Mouse (Mus musculus) forebrain, embryonic 13.5 days (tissue): ENCODE results near the gene P2rx5. TPM values are rescaled to one million over a fixed set of nuclear protein-coding genes. Genes with fewer than 3 reads are reported as not detected.

Experiments used
- ATAC-seq: fragments of 200-750 bp; cut with Nextera tagmentation; 2 replicates; pipeline ENCODE4 v1.8.0; 2017
- H3K27ac ChIP-seq: fragments of 300-500 bp; sonication (generic); 2 replicates; pipeline ENCODE4 v1.5.1; 2015; ENCODE audit warnings: inconsistent platforms, mild to moderate bottlenecking, moderate library complexity
- H3K27me3 ChIP-seq: fragments of 300-500 bp; sonication (generic); 2 replicates; pipeline ENCODE4 v1.6.1; 2015; ENCODE audit warnings: mild to moderate bottlenecking, inconsistent platforms
- H3K36me3 ChIP-seq: fragments of 300-500 bp; sonication (generic); 2 replicates; pipeline ENCODE4 v1.6.1; 2015; ENCODE audit warnings: mild to moderate bottlenecking, inconsistent platforms; ENCODE audit not compliant: poor library complexity, severe bottlenecking
- H3K4me1 ChIP-seq: fragments of 300-500 bp; sonication (generic); 2 replicates; pipeline ENCODE4 v1.6.1; 2015; ENCODE audit warnings: inconsistent platforms
- H3K4me2 ChIP-seq: fragments of 300-500 bp; sonication (generic); 2 replicates; pipeline ENCODE4 v1.6.1; 2015; ENCODE audit warnings: inconsistent platforms, mild to moderate bottlenecking, moderate library complexity
- H3K4me3 ChIP-seq: fragments of 300-500 bp; sonication (generic); 2 replicates; pipeline ENCODE4 v1.5.1; 2015; ENCODE audit warnings: mild to moderate bottlenecking, inconsistent platforms
- H3K9ac ChIP-seq: fragments of 300-500 bp; sonication (generic); 2 replicates; pipeline ENCODE4 v1.6.1; 2015; ENCODE audit warnings: mild to moderate bottlenecking, inconsistent platforms
- H3K9me3 ChIP-seq: fragments of 300-500 bp; sonication (generic); replicated peaks from 2 replicates; pipeline ENCODE4 v1.6.1; 2016; ENCODE audit warnings: inconsistent platforms
- WGBS: fragments of 180-500 bp; shearing (Covaris S2); methylation state at CpG from one replicate; pipeline ENCODE4 v1.1.7; 2015; 5-methylcytosine and 5-hydroxymethylcytosine counted together
- polyA plus RNA-seq: library from polyadenylated mRNA; unstranded; fragments of >200 nt; fragmentation: Nextera tagmentation; extraction: Ambion mirVana; gene quantifications from 2 replicates; pipeline ENCODE4 v1.2.1, GENCODE M21; 2015

P2rx5 gene
- 0.26 and 0.30 TPM in 2 replicates for polyA plus RNA-seq

DNA sequence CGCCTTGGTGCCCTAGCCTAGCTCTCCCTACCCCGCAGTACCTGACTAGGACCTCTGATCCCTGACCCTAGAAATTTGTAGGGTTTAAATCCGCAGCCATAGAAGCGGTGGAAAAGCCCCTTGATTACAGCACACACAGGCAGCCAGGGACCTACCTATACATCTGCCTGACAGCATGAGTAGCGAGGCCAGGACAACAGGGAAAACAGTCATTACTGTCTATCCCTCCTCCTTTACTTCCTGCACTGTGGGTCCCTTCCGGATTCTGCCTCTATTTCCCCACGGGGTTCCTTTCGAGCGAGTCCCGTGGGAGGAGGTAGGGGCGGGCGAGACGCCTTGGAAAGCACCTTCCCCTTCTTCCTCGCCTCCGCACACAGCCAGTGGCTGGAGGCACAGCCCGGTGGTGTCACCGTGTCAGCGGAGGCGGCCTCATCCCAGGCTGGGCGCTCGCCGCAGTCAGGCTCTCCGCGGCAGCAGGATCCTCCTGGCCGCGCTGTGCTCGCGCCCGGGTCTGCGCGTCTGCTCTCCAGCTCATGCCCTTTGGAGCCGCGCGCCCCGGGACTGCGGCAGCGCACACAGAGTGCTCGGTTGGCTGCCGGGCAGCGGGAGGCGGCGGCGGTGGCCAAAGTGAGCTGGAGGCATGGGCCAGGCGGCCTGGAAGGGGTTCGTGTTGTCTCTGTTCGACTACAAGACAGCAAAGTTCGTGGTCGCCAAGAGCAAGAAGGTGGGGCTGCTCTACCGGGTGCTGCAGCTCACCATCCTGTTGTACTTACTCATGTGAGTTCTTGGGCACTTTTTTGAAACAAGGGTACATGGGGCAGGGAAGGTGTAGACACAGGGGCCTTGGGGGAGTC is at the start of gene P2rx5:
Gene P2rx5, plus strand, starts transcription at position 465 of the 854 bp plus-strand sequence.
- 3% methylated on average over 49 of the region's 49 CpGs for WGBS
- Histone ChIP-seq H3K27me3 (peaks cover 36% of the 10 kb centered on the region), H3K4me1 (peaks cover 9% of the 10 kb centered on the region; the same call in 1 of the 2 replicates), H3K36me3 (no peaks in the 10 kb centered on the region), H3K27ac (no peak within 1 kb of the TSS), H3K4me3 (peak within 1 kb of the TSS; percentile 37), H3K9ac (peak within 1 kb of the TSS; percentile 17), H3K9me3 (no peaks in the 10 kb centered on the region), H3K4me2 (peak within 1 kb of the TSS; percentile 64)
- no peak for ATAC-seq

DNA sequence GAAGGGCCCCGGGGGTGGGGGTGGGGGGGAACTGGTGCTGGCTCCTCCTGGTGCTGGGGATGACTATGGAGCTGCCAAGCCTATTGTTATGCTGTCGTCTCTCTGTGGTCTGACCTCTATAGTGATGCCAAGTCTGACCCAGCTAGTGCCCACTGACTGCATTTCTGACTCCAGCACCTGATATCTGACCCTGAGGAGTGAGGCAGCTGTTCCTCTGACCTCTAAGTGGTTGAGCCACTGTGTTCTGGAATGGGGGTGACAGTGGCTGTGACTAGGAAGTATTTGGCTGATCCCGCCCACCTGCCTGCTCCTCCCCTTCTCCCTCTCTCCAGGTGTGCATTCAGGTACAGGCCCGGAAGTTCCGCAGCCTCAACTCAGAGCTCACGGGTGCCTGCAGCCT is 48.8 kb upstream of the P2rx5 start:
- Histone ChIP-seq H3K4me3 (no peak overlapping the region), H3K4me2 (no peak overlapping the region), H3K27me3 (0 out of 2 replicates have a peak, but pooled peaks cover 2% of the 10 kb centered on the region), H3K27ac (no peak overlapping the region), H3K36me3 (no peaks in the 10 kb centered on the region), H3K4me1 (no peaks in the 10 kb centered on the region), H3K9me3 (no peaks in the 10 kb centered on the region), H3K9ac (no peak overlapping the region)
- no peak for ATAC-seq
- 66% methylated on average over 6 of the region's 6 CpGs for WGBS

DNA sequence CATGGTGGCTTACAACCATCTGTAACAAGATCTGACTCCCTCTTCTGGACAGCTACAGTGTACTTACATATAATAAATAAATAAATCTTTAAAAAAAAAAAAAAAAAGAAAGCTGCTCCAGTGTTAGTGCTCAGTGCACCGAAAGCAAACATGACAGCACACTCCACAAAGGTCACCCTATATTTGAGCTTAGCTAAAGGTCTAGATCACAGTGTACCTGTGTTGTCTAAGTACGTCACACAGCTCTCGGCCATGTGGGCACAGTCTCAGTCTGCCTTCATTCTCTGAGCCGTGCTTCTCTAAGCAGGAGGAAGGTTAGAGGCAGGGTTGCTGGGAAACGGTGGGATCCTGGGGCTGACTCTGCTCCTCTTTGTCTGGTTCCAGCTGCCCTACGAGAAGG is 33.7 kb upstream of the P2rx5 start:
- Histone ChIP-seq H3K27me3 (no peaks in the 10 kb centered on the region), H3K4me2 (no peak overlapping the region), H3K9me3 (no peaks in the 10 kb centered on the region), H3K27ac (no peak overlapping the region), H3K36me3 (peaks cover 25% of the 10 kb centered on the region), H3K4me3 (no peak overlapping the region), H3K9ac (no peak overlapping the region), H3K4me1 (no peaks in the 10 kb centered on the region)
- ATAC-seq: no peak
- WGBS: 90% methylated on average over 6 of the region's 6 CpGs

DNA sequence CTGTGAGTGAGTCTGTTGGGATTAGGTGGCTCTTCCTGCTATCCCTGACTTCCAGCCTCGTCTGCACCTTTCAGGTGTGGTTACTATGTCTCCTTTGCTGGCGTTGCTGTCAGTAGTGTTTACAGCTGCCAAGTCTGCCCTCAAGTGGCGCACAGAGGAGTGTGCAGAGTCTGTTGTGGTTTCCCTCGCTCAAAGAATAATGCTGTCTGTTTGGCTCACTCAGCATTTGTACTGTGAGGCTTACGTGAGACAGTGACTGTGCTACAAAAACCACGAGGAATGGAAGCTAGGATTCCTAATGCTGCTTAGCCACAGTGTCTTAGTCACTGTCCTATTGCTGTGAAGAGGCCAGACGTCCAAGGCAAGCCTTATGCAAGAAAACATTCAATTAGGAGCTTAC is 29.2 kb upstream of the P2rx5 start:
- H3K27me3 ChIP-seq: no peaks in the 10 kb centered on the region
- peaks cover 18% of the 10 kb centered on the region for H3K4me1 ChIP-seq
- WGBS: 86% methylated on average over 7 of the region's 7 CpGs
- peaks cover 48% of the 10 kb centered on the region for H3K36me3 ChIP-seq
- H3K4me2 ChIP-seq: no peak overlapping the region
- no peak for ATAC-seq
- no peak overlapping the region for H3K27ac ChIP-seq
- H3K9ac ChIP-seq: no peak overlapping the region
- no peak overlapping the region for H3K4me3 ChIP-seq
- no peaks in the 10 kb centered on the region for H3K9me3 ChIP-seq

DNA sequence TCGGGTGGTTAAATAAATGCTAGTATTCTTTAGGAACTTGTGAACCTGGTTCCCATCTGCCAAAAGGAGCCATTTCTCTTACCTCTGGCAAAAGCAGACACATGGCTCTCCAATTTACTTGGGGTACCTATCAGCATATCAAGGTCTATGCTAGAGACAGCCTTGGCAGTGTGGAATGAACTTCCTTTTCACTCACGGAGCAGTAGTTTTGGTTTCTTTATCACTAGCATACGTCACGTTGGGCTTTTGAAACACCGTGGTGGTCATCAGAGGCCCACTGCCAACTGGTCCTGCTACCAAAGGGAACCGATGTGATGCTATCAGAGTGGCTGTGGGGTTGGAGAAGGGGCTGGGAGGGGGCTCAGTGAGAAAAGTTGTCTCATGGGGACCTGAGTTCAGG is 27.2 kb upstream of the P2rx5 start:
- H3K36me3 ChIP-seq: peaks cover 43% of the 10 kb centered on the region
- ATAC-seq: no peak
- no peaks in the 10 kb centered on the region for H3K9me3 ChIP-seq

DNA sequence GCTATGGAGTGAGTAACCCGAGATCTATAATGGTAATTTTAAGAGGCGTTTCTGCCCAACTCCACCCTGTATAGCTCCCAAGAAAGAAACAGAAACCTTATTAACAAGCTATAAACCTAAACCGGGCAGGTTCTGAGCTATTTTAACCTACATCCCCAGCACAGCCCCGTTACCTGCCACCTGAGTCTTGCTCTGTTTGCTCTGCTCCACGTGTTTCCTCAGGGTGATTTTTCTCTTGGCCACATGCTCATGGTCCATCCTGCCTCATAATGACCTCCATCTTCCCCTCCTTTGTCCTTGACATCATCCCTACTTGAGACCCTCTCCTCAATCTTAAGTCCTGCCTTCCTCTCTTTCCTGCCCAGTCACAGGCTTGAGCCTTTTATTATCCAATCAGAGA is 26.0 kb upstream of the P2rx5 start:
- peaks cover 43% of the 10 kb centered on the region for H3K36me3 ChIP-seq

More for the DNA sequence above, 27.2 kb upstream of the P2rx5 start:
- no peak overlapping the region for H3K27ac ChIP-seq
- no peak overlapping the region for H3K4me3 ChIP-seq
- H3K27me3 ChIP-seq: no peaks in the 10 kb centered on the region
- no peak overlapping the region for H3K9ac ChIP-seq
- H3K4me2 ChIP-seq: no peak overlapping the region
- H3K4me1 ChIP-seq: peaks cover 35% of the 10 kb centered on the region
- 96% methylated on average over 6 of the region's 6 CpGs for WGBS

DNA sequence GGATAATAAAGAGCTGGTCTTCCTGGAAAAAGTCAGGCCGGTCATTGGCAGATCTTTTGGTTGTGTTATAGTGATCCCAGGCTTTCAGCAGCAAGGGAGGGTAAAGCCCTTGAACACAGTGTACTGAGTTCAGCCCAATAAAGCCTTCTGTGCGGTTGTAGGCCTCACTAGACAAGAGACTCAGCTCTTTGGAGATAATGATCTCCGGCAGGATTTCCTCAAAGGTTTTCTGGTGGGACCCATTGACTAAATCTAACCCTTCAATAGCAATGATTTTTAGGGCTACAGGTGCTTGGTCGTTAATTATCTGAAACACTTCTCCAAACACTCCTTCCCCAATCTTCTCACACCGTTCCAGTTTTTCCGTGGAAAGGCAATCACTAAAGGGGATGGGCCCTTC is 23.6 kb upstream of the P2rx5 start:
- H3K9ac ChIP-seq: peak overlapping the region; percentile 81; the same call in 1 of the 2 replicates
- peak overlapping the region; percentile 82 for H3K4me3 ChIP-seq
- no peak for ATAC-seq
- no peaks in the 10 kb centered on the region for H3K9me3 ChIP-seq
- peaks cover 32% of the 10 kb centered on the region for H3K36me3 ChIP-seq
- 89% methylated on average over 6 of the region's 6 CpGs for WGBS
- H3K4me2 ChIP-seq: peak overlapping the region; percentile 78
- peaks cover 38% of the 10 kb centered on the region for H3K4me1 ChIP-seq
- no peak overlapping the region for H3K27ac ChIP-seq
- no peaks in the 10 kb centered on the region for H3K27me3 ChIP-seq

More for the DNA sequence above, 26.0 kb upstream of the P2rx5 start:
- Histone ChIP-seq H3K9ac (no peak overlapping the region), H3K4me3 (0 out of 2 replicates have a peak overlapping the region, but pooled peaks have one; percentile 4), H3K4me2 (peak overlapping the region; percentile 36), H3K27ac (no peak overlapping the region), H3K9me3 (no peaks in the 10 kb centered on the region), H3K4me1 (peaks cover 38% of the 10 kb centered on the region), H3K27me3 (no peaks in the 10 kb centered on the region)
- ATAC-seq: no peak
- WGBS: 93% methylated on average over 5 of the region's 5 CpGs

DNA sequence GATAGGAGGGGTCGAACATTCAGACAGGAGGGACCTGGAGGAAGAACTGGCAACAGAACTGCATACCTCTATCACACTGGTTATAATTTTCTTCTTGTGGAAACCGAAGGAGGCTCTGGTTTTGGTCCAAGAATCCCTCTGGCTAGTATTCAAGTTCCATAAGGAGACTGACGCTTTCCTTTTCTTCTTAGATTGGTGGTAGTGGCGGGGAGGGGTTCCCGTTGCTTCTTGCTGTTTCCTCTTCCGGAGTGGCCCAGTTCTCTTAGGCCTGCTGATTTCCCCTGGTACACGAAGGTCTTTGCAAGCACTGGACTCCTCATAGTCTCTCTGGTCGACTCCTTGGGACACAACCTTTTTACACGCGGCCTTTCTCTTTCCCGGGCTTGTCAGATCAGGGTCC is 23.1 kb upstream of the P2rx5 start:
- no peak for ATAC-seq
- no peak overlapping the region for H3K27ac ChIP-seq

DNA sequence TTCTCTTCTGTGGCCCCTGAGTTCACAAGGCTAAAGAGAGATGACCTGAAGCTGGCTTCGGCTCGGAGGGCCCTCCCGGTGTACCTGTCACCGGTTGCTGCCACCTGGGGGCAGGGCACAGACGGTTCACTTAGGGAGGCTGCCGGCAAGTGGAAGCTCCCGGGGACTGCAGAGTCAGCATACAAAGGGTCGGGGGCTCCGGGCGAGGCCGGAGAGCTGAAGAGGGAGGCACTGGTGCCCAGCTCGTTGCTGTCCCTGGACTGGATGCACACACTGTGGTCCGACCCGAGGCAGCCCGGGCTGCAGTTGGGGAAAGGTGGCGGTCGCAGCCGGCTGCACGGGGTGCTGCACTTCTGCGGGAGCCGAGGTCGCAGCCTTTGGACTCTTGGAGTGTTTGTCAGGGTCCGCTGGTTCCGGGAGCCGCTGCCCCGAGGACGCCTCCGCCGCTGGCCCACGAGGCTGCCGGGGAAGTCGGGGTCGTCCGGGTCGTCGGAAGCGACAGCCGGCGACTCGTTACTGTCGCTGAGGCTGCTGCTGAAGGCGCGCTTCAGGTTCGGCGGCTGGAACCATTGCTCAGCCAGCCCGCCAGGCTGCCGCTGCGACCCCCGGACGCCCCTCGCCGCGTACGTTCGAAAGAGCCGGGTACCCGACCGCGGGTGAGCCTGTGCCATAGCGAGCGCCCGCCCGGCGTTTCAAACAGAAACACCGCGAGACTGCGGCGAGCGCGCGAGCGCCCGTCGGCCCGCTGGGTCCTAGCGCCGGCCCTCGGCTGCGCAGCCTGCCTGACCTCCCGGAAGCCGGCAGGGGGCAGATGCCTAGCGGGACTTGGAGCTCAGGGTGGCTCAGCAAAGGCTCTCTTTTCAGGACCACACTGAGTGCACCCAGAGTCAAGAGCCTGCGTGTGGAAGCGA is 22.4 kb upstream of the P2rx5 start, which contains the start of gene Haspin:
Gene Haspin, minus strand, starts transcription at position 704 of the 911 bp plus-strand sequence.
- Histone ChIP-seq H3K36me3 (peaks cover 23% of the 10 kb centered on the region), H3K9me3 (no peaks in the 10 kb centered on the region), H3K4me3 (peak within 1 kb of the TSS; percentile 82), H3K4me2 (peak within 1 kb of the TSS; percentile 78), H3K4me1 (peaks cover 38% of the 10 kb centered on the region), H3K27me3 (no peaks in the 10 kb centered on the region), H3K27ac (no peak within 1 kb of the TSS), H3K9ac (peak within 1 kb of the TSS; percentile 81)
- ATAC-seq: peak; percentile 97
- WGBS: under 1% methylated on average over 65 of the region's 84 CpGs

More for the DNA sequence above, 23.1 kb upstream of the P2rx5 start:
- H3K9ac ChIP-seq: peak overlapping the region; percentile 81
- peaks cover 30% of the 10 kb centered on the region for H3K36me3 ChIP-seq
- H3K4me1 ChIP-seq: peaks cover 38% of the 10 kb centered on the region
- no peaks in the 10 kb centered on the region for H3K27me3 ChIP-seq
- no peaks in the 10 kb centered on the region for H3K9me3 ChIP-seq
- WGBS: 39% methylated on average over 11 of the region's 11 CpGs
- peak overlapping the region; percentile 78 for H3K4me2 ChIP-seq
- H3K4me3 ChIP-seq: peak overlapping the region; percentile 82

DNA sequence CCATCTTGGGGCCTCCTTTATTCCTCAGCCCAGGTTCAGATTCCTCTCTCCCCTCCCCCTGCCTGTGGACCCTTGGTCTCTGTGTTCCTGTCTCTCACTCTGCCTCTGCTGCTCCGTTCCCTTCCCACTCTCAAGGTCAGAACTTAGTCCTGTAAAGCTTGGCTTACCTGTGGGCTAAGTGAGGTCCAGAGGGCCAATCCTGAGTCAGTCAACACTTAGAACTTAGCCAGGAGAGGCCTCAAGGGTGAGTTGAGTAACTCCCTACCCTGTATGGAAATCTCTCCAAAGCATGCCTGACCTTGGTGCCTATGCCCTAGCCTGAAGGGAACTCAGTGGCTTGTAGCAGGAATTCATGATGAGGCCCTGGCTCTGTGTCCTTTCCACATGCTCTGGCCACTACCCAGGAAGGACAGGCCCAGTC is 15.9 kb upstream of the P2rx5 start:
- Histone ChIP-seq H3K36me3 (no peaks in the 10 kb centered on the region), H3K27me3 (0 out of 2 replicates have a peak, but pooled peaks cover 2% of the 10 kb centered on the region), H3K27ac (no peak overlapping the region), H3K4me1 (no peaks in the 10 kb centered on the region), H3K9ac (no peak overlapping the region), H3K9me3 (no peaks in the 10 kb centered on the region), H3K4me3 (no peak overlapping the region), H3K4me2 (no peak overlapping the region)
- ATAC-seq: no peak
- WGBS: 78% methylated on average over 1 of the region's 1 CpGs

DNA sequence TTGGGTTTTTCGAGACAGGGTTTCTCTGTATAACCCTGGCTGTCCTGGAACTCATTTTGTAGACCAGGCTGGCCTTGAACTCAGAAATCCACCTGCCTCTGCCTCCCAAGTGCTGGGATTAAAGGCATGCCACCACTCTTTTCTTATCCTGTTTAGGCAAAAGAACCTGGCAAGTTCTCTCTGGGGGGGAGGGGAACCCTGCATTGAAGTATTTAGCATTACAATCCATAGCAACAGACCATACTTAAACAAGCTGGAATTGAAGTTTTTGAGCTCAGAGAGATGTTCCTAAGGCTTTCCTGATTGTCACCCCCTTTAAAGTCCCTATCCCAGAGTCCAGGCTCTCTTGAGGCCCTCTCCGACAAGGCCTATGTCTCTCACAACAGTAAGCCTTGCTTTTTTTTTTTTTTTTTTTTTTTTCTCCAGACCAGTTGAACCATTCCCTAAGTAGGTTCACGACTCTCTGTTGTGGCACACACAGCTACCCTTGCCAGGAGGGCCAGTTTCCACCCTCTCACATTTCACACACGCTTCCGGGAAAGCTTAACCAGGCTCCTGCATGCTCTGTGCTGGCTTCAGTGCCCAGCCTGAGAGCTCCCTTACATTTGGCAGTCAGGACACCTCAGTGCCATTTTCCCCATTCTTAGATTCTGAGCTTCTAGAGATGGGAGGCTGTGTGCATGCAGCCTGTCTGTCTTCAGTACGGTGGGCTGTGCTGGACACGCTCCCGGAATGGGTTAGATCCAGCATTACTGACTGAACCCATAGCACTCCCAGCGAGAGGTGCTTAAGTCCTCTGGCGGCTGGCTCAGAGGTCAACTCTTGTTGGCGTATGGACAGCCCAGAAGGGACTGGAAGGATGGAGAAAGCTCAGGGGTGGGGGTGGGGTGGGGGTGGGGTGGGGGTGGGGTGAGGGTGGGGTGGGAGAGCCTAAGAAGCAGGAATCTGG is 13.9 kb upstream of the P2rx5 start:
- Histone ChIP-seq H3K27ac (no peak overlapping the region), H3K27me3 (0 out of 2 replicates have a peak, but pooled peaks cover 2% of the 10 kb centered on the region), H3K9me3 (no peaks in the 10 kb centered on the region), H3K9ac (no peak overlapping the region), H3K4me1 (no peaks in the 10 kb centered on the region), H3K4me2 (no peak overlapping the region), H3K4me3 (no peak overlapping the region), H3K36me3 (no peaks in the 10 kb centered on the region)
- 58% methylated on average over 11 of the region's 11 CpGs for WGBS
- ATAC-seq: no peak
